ENCODE assay signal across 8 mouse cellular contexts in the genomic region with DNA sequence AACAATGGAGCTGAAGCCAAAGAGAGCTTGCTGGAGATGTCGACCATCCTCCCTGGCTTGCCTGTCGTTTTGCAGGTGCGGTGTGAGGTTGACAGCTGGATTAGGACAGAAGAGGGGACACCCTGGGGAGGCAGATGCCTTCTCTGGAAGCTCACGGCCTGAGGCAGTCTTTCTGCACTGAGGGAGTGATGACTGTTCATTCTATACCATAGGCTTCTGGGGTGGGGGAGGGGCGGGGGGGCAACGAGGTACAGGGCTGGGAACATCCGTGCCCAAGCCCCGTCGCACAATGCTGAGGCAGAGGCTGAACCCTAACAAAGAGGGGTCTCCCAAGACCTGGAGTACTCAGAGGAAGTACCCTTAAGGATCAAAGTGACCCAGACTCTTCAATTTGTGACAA. TPM values are rescaled to one million over a fixed set of nuclear protein-coding genes. Genes with fewer than 3 reads are reported as not detected.
DNase-seq lines count a peak whose midpoint lies in the region; ATAC-seq and TF ChIP-seq lines count a peak whose summit lies in the region.

No protein-coding gene starts in this region.

- peaks cover 42% of the 10 kb centered on the region for H3K4me1 ChIP-seq in kidney, embryonic 15.5 days
- peaks cover 23% of the 10 kb centered on the region for H3K4me1 ChIP-seq in embryonic facial prominence, embryonic 13.5 days
- H3K4me1 ChIP-seq in intestine, embryonic 15.5 days (replicated peaks) = peaks cover 27% of the 10 kb centered on the region

- H3K9me3 ChIP-seq in kidney, embryonic 15.5 days (replicated peaks) = no peaks in the 10 kb centered on the region
- H3K9me3 ChIP-seq in embryonic facial prominence, embryonic 13.5 days = no peaks in the 10 kb centered on the region
- H3K9me3 ChIP-seq in intestine, embryonic 15.5 days = no peaks in the 10 kb centered on the region

- peak overlapping the region; percentile 69 for H3K4me2 ChIP-seq in kidney, embryonic 15.5 days
- H3K4me2 ChIP-seq in embryonic facial prominence, embryonic 13.5 days = peak overlapping the region; percentile 62
- peak overlapping the region; percentile 61 for H3K4me2 ChIP-seq in intestine, embryonic 15.5 days (replicated peaks)
- H3K4me2 ChIP-seq in myocyte (ENCODE audit: low read depth) = peak overlapping the region; percentile 69

- no peaks in the 10 kb centered on the region for H3K27me3 ChIP-seq in kidney, embryonic 15.5 days
- no peaks in the 10 kb centered on the region for H3K27me3 ChIP-seq in embryonic facial prominence, embryonic 13.5 days
- H3K27me3 ChIP-seq in intestine, embryonic 15.5 days (replicated peaks) = no peaks in the 10 kb centered on the region
- H3K27me3 ChIP-seq in myocyte (ENCODE audit: control insufficient read depth, insufficient read depth, insufficient read length) = no peaks in the 10 kb centered on the region

- H3K9ac ChIP-seq in kidney, embryonic 15.5 days = peak overlapping the region; percentile 33; the same call in 1 of the 2 replicates
- peak overlapping the region; percentile 59 for H3K9ac ChIP-seq in embryonic facial prominence, embryonic 13.5 days
- H3K9ac ChIP-seq in intestine, embryonic 15.5 days = peak overlapping the region; percentile 29

- H3K79me2 ChIP-seq in myocyte (ENCODE audit: control insufficient read depth, insufficient read depth) = no peaks in the 10 kb centered on the region

- no peaks in the 10 kb centered on the region for H3K36me3 ChIP-seq in kidney, embryonic 15.5 days
- H3K36me3 ChIP-seq in embryonic facial prominence, embryonic 13.5 days = no peaks in the 10 kb centered on the region
- no peaks in the 10 kb centered on the region for H3K36me3 ChIP-seq in intestine, embryonic 15.5 days
- no peaks in the 10 kb centered on the region for H3K36me3 ChIP-seq in myocyte (ENCODE audit: control insufficient read depth, insufficient read depth)

- 0 out of 2 replicates have a peak, but pooled peaks have one; percentile 6 for ATAC-seq in kidney, embryonic 15.5 days (replicated peaks; ENCODE audit: low FRiP score)
- ATAC-seq in embryonic facial prominence, embryonic 13.5 days (ENCODE audit: insufficient number of reproducible peaks, insufficient read depth, low FRiP score, low TSS enrichment, low read depth) = no peak
- peak; percentile 24; the same call in 1 of the 2 replicates for ATAC-seq in intestine, embryonic 15.5 days
- ATAC-seq in cerebellum, adult (ENCODE audit: insufficient number of reproducible peaks, low FRiP score, low TSS enrichment) = no peak

- no peak for DNase-seq in kidney, adult 8-10 months
- no peak for DNase-seq in thymus, postnatal 36 days
- DNase-seq in B cell, adult 2 months = no peak

- H3K27ac ChIP-seq in kidney, embryonic 15.5 days = peak overlapping the region; percentile 94
- no peak overlapping the region for H3K27ac ChIP-seq in embryonic facial prominence, embryonic 13.5 days
- H3K27ac ChIP-seq in intestine, embryonic 15.5 days = peak overlapping the region; percentile 85

- H3K4me3 ChIP-seq in kidney, embryonic 15.5 days (replicated peaks) = peak overlapping the region; percentile 40
- H3K4me3 ChIP-seq in embryonic facial prominence, embryonic 13.5 days = peak overlapping the region; percentile 33
- peak overlapping the region; percentile 25 for H3K4me3 ChIP-seq in intestine, embryonic 15.5 days (replicated peaks)
- no peak overlapping the region for H3K4me3 ChIP-seq in myocyte

- no peak for TF ChIP-seq POLR2A in myocyte (IDR thresholded peaks at IDR 0.05; ENCODE audit: insufficient read length, low read depth)

- H3ac ChIP-seq in myocyte (ENCODE audit: control insufficient read depth, insufficient read length) = no peak overlapping the region

- 13% methylated on average over 9 of the region's 9 CpGs for WGBS in kidney, embryonic 15.5 days
- WGBS in embryonic facial prominence, embryonic 13.5 days = 7% methylated on average over 9 of the region's 9 CpGs
- 15% methylated on average over 9 of the region's 9 CpGs for WGBS in intestine, embryonic 15.5 days

TF ChIP-seq in myocyte, 11 proteins besides CTCF, POLR2A, EP300 and RAD21:
- no peak for TF ChIP-seq MAX (IDR thresholded peaks at IDR 0.05; ENCODE audit: low read depth)
- TF ChIP-seq MYOG (IDR thresholded peaks at IDR 0.05; ENCODE audit: control insufficient read depth in 1 of 3, insufficient read depth in 1 of 3, insufficient read length in 2 of 3, low read depth in 2 of 3) = no peak
- TF ChIP-seq MYOD1 (IDR thresholded peaks at IDR 0.05; ENCODE audit: control insufficient read depth in 1 of 3, insufficient read length in 2 of 3, low read depth in 2 of 3) = no peak
- no peak for TF ChIP-seq USF1 (IDR thresholded peaks at IDR 0.05; ENCODE audit: low read depth)
- TF ChIP-seq E2F4 (IDR thresholded peaks at IDR 0.05; ENCODE audit: insufficient read depth) = no peak
- no peak for TF ChIP-seq POLR2AphosphoS2 (IDR thresholded peaks at IDR 0.05; ENCODE audit: insufficient read length, low read depth)
- TF ChIP-seq CEBPB (IDR thresholded peaks at IDR 0.05; ENCODE audit: insufficient read depth, poor library complexity, severe bottlenecking) = no peak
- TF ChIP-seq REST (IDR thresholded peaks at IDR 0.05; ENCODE audit: insufficient read depth, insufficient read length) = no peak
- TF ChIP-seq TCF3 (IDR thresholded peaks at IDR 0.05; ENCODE audit: insufficient read length, low read depth) = no peak
- no peak for TF ChIP-seq TCF12 (IDR thresholded peaks at IDR 0.05; ENCODE audit: insufficient read depth, poor library complexity, severe bottlenecking)

RNA-seq across cellular contexts. Expression of gene Fgd2, which starts 3.8 kb away (rescaled TPM):
- polyA plus RNA-seq in kidney, embryonic 15.5 days (2015; fragmentation: Nextera tagmentation; extraction: Ambion mirVana) = 12.0 and 13.0 TPM in 2 replicates
- polyA plus RNA-seq in embryonic facial prominence, embryonic 13.5 days (2015; fragmentation: Nextera tagmentation; extraction: Ambion mirVana) = 11.5 and 12.9 TPM in 2 replicates
- polyA plus RNA-seq in intestine, embryonic 15.5 days (2015; fragmentation: Nextera tagmentation; extraction: Ambion mirVana) = 10.5 and 12.3 TPM in 2 replicates
- 0.54 TPM for polyA plus RNA-seq in myocyte (2012; fragmentation: generic; extraction: Trizol)

RNA-seq across cellular contexts. Expression of gene Mtch1, which starts 9.1 kb away (rescaled TPM):
- polyA plus RNA-seq in kidney, embryonic 15.5 days (2015; fragmentation: Nextera tagmentation; extraction: Ambion mirVana) = 289 and 308 TPM in 2 replicates
- polyA plus RNA-seq in embryonic facial prominence, embryonic 13.5 days (2015; fragmentation: Nextera tagmentation; extraction: Ambion mirVana) = 284 and 299 TPM in 2 replicates
- polyA plus RNA-seq in intestine, embryonic 15.5 days (2015; fragmentation: Nextera tagmentation; extraction: Ambion mirVana) = 235 and 275 TPM in 2 replicates
- polyA plus RNA-seq in myocyte (2012; fragmentation: generic; extraction: Trizol) = 741 TPM

RNA-seq across cellular contexts. Expression of gene Pi16, which starts 39.4 kb away (rescaled TPM):
- 3.4 and 5.8 TPM in 2 replicates for polyA plus RNA-seq in kidney, embryonic 15.5 days (2015; fragmentation: Nextera tagmentation; extraction: Ambion mirVana)
- 0.23 and 0.27 TPM in 2 replicates for polyA plus RNA-seq in embryonic facial prominence, embryonic 13.5 days (2015; fragmentation: Nextera tagmentation; extraction: Ambion mirVana)
- 0.72 and 0.98 TPM in 2 replicates for polyA plus RNA-seq in intestine, embryonic 15.5 days (2015; fragmentation: Nextera tagmentation; extraction: Ambion mirVana)
- 7.1 TPM for polyA plus RNA-seq in myocyte (2012; fragmentation: generic; extraction: Trizol)

Comparison
In these comparisons a context has a peak if more than half of its experiments do, and no peak if none do; other contexts are left out.
1. ATAC-seq: peak in kidney, embryonic 15.5 days (single experiment) and intestine, embryonic 15.5 days (single experiment); none in embryonic facial prominence, embryonic 13.5 days (single experiment) and cerebellum, adult (single experiment).
2. Peak in every context shown above with its lines, with median percentiles within 50 percentile points of each other: H3K4me2 ChIP-seq and H3K9ac ChIP-seq.